Mouse (Mus musculus) embryonic facial prominence, embryonic 12.5 days (tissue): ENCODE measurements at regions not wholly inside any gene's neighbourhood (a gene's known extent, or its start where the extent isn't known, plus 50 kb on each side); places are given as distances from the start of the nearest gene placed in this dataset.

ENCODE experiments used
- ATAC-seq: fragments of 200-750 bp; cut with Nextera tagmentation; 2 replicates; pipeline ENCODE4 v1.8.0; 2017; ENCODE audit not compliant: insufficient number of reproducible peaks, insufficient read depth, low FRiP score, low TSS enrichment
- H3K27ac ChIP-seq: fragments of 300-500 bp; sonication (generic); 2 replicates; pipeline ENCODE4 v1.5.1; 2016; ENCODE audit warnings: mild to moderate bottlenecking
- H3K27me3 ChIP-seq: fragments of 300-500 bp; sonication (generic); 2 replicates; pipeline ENCODE4 v1.6.1; 2016; ENCODE audit warnings: mild to moderate bottlenecking, moderate library complexity
- H3K36me3 ChIP-seq: fragments of 300-500 bp; sonication (generic); 2 replicates; pipeline ENCODE4 v1.6.1; 2016; ENCODE audit warnings: mild to moderate bottlenecking
- H3K4me1 ChIP-seq: fragments of 300-500 bp; sonication (generic); 2 replicates; pipeline ENCODE4 v1.6.1; 2016
- H3K4me2 ChIP-seq: fragments of 300-500 bp; sonication (generic); replicated peaks from 2 replicates; pipeline ENCODE4 v1.6.1; 2016; ENCODE audit warnings: mild to moderate bottlenecking, moderate library complexity
- H3K4me3 ChIP-seq: fragments of 300-500 bp; sonication (generic); 2 replicates; pipeline ENCODE4 v1.5.1; 2016; ENCODE audit warnings: mild to moderate bottlenecking
- H3K9ac ChIP-seq: fragments of 300-500 bp; sonication (generic); 2 replicates; pipeline ENCODE4 v1.6.1; 2016; ENCODE audit warnings: mild to moderate bottlenecking, moderate library complexity
- H3K9me3 ChIP-seq: fragments of 300-500 bp; sonication (generic); 2 replicates; pipeline ENCODE4 v1.6.1; 2016; ENCODE audit warnings: mild to moderate bottlenecking, moderate library complexity
- WGBS: fragments of 180-500 bp; shearing (Covaris S2); methylation state at CpG from one replicate; pipeline ENCODE4 v1.1.7; 2016; 5-methylcytosine and 5-hydroxymethylcytosine counted together

GRCm38 (mm10) chr2:128325097-128325421 is 199.2 kb downstream of the Bcl2l11 start:
- Histone ChIP-seq H3K9me3 (no peaks in the 10 kb centered on the region), H3K9ac (no peak overlapping the region), H3K36me3 (no peaks in the 10 kb centered on the region), H3K4me2 (no peak overlapping the region), H3K4me3 (no peak overlapping the region), H3K4me1 (peaks cover 14% of the 10 kb centered on the region), H3K27ac (peak overlapping the region; percentile 73; the same call in 1 of the 2 replicates), H3K27me3 (no peaks in the 10 kb centered on the region)
- no peak for ATAC-seq
- 72% methylated on average over 4 of the region's 4 CpGs for WGBS

DNA sequence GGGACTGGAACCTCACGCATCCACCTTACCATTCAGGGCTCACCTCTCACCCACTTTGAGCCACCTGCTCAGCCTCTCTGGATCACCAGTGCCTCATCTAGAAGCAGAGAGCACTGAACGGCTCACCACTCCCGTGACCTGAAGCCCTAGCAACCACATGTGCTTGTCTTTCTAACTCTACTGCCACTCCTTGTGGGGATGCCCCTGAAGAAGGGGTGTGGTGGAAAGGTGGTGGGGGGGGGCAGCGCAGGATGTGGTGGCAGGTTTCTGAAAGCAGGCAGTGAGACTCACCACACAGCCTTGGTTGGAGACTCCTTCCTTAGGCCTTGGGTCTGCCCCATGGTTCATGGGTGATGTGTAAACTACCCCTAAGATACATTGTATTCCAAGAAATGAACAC is 199.6 kb downstream of the Bcl2l11 start:
- ATAC-seq = no peak
- Histone ChIP-seq H3K4me2 (no peak overlapping the region), H3K9ac (no peak overlapping the region), H3K9me3 (no peaks in the 10 kb centered on the region), H3K36me3 (no peaks in the 10 kb centered on the region), H3K4me3 (no peak overlapping the region), H3K27me3 (no peaks in the 10 kb centered on the region), H3K27ac (no peak overlapping the region), H3K4me1 (peaks cover 14% of the 10 kb centered on the region)
- WGBS = 83% methylated on average over 4 of the region's 4 CpGs

- Histone ChIP-seq H3K27ac (no peak overlapping the region), H3K27me3 (no peaks in the 10 kb centered on the region), H3K9me3 (no peaks in the 10 kb centered on the region), H3K4me1 (peaks cover 39% of the 10 kb centered on the region), H3K4me2 (no peak overlapping the region), H3K36me3 (no peaks in the 10 kb centered on the region), H3K9ac (no peak overlapping the region), H3K4me3 (no peak overlapping the region)
- 85% methylated on average over 9 of the region's 9 CpGs for WGBS
- no peak for ATAC-seq
Observed at GRCm38 (mm10) chr2:128330833-128331232, 205.0 kb downstream of the Bcl2l11 start.

- H3K4me1 ChIP-seq = peaks cover 42% of the 10 kb centered on the region
- no peak for ATAC-seq
Observed at GRCm38 (mm10) chr2:128331275-128331674, 205.4 kb downstream of the Bcl2l11 start.

DNA sequence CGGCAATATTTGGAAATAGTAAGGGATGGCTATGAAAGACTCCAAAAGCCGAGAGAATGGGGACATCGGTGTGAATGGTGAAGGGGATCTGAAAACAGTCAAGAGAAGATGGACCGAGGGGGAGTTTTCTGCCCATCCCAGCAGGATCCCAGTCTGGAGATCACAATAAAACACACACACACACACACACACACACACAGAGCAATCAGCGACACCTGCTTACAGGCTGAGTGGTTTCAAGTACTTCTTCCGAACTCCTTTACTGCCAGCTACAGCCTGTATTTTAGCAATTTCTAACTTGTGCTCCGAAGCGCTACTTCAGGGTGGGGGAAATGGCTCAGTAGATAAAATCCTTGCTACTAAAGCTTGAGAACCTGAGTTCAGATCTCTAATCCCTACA is 205.8 kb downstream of the Bcl2l11 start:
- Histone ChIP-seq H3K27me3 (no peaks in the 10 kb centered on the region), H3K36me3 (no peaks in the 10 kb centered on the region), H3K9ac (no peak overlapping the region), H3K4me3 (no peak overlapping the region), H3K4me2 (no peak overlapping the region), H3K4me1 (peaks cover 42% of the 10 kb centered on the region), H3K27ac (no peak overlapping the region), H3K9me3 (no peaks in the 10 kb centered on the region)
- WGBS = 69% methylated on average over 8 of the region's 8 CpGs
- ATAC-seq = no peak

More at GRCm38 (mm10) chr2:128331275-128331674, 205.4 kb downstream of the Bcl2l11 start:
- no peak overlapping the region for H3K4me3 ChIP-seq
- WGBS = 64% methylated on average over 10 of the region's 10 CpGs
- H3K27ac ChIP-seq = no peak overlapping the region
- H3K36me3 ChIP-seq = no peaks in the 10 kb centered on the region
- no peak overlapping the region for H3K4me2 ChIP-seq
- H3K9me3 ChIP-seq = no peaks in the 10 kb centered on the region
- no peaks in the 10 kb centered on the region for H3K27me3 ChIP-seq
- no peak overlapping the region for H3K9ac ChIP-seq

- no peak overlapping the region for H3K9ac ChIP-seq
- H3K27ac ChIP-seq = no peak overlapping the region
Observed at GRCm38 (mm10) chr2:128333401-128334142, 207.7 kb downstream of the Bcl2l11 start.

DNA sequence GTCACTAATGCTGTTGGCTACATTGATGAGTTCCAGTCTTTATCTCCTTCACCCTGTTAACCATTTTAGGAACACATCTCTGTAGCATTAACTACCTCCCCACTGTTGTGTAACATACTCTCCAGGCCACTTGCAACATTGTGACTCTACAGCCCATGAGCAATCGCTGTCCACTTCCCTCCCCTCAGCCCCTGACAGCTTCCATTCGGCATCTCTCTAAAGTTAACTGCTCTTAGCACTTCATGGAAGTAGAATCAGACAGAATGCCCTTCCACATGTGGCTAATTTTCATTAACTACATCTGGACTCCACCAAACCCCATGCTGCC is 208.3 kb downstream of the Bcl2l11 start:
- no peak overlapping the region for H3K4me3 ChIP-seq
- 57% methylated on average over 2 of the region's 2 CpGs for WGBS
- H3K27ac ChIP-seq = peak overlapping the region; percentile 55
- H3K9ac ChIP-seq = no peak overlapping the region
- no peak overlapping the region for H3K4me2 ChIP-seq
- peaks cover 56% of the 10 kb centered on the region for H3K4me1 ChIP-seq
- no peaks in the 10 kb centered on the region for H3K36me3 ChIP-seq
- H3K27me3 ChIP-seq = no peaks in the 10 kb centered on the region
- no peak for ATAC-seq
- no peaks in the 10 kb centered on the region for H3K9me3 ChIP-seq

More at GRCm38 (mm10) chr2:128333401-128334142, 207.7 kb downstream of the Bcl2l11 start:
- no peak overlapping the region for H3K4me2 ChIP-seq
- no peak overlapping the region for H3K4me3 ChIP-seq
- H3K36me3 ChIP-seq = no peaks in the 10 kb centered on the region
- H3K27me3 ChIP-seq = no peaks in the 10 kb centered on the region
- H3K9me3 ChIP-seq = no peaks in the 10 kb centered on the region
- H3K4me1 ChIP-seq = peaks cover 51% of the 10 kb centered on the region
- 81% methylated on average over 10 of the region's 10 CpGs for WGBS
- no peak for ATAC-seq

DNA sequence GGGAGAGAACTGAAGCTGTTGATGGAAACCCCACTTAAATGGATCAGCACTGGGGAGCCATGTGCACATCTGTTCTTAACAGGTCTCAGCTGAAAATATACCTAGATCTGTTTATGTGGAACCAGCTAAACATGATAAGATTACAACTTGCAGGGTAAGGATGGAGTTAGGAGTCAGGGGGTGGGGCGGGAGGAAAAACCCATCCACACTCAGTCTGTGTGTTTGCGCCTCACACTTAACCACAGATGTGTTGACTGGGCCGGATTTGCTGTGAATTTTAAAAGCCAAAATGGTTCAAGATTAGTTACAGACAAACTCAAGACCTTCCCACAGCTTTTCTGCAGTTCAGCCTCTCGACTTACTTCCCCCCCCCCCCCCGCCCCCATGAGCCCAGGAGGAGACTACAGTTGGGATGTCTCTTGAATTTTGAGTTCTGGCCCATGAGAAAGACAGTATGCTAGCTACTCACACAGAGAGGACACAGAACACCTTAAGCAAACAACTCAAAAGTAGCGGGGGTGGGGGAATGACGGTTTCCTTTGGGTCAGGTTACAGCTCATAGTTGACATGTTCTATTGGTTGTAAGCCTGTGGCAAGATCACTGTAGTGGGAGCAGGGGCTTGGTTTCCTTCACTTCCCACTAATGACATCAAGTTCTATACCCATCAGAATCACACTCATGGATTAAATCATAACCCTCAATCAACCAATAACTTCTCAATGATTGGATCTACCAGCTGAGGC is 209.1 kb downstream of the Bcl2l11 start:
- WGBS = 25% methylated on average over 7 of the region's 7 CpGs
- Histone ChIP-seq H3K9ac (no peak overlapping the region), H3K4me1 (peaks cover 63% of the 10 kb centered on the region), H3K4me2 (no peak overlapping the region), H3K36me3 (no peaks in the 10 kb centered on the region), H3K27me3 (no peaks in the 10 kb centered on the region), H3K27ac (peak overlapping the region; percentile 55), H3K4me3 (no peak overlapping the region), H3K9me3 (no peaks in the 10 kb centered on the region)
- ATAC-seq = peak; percentile 11; the same call in 1 of the 2 replicates

DNA sequence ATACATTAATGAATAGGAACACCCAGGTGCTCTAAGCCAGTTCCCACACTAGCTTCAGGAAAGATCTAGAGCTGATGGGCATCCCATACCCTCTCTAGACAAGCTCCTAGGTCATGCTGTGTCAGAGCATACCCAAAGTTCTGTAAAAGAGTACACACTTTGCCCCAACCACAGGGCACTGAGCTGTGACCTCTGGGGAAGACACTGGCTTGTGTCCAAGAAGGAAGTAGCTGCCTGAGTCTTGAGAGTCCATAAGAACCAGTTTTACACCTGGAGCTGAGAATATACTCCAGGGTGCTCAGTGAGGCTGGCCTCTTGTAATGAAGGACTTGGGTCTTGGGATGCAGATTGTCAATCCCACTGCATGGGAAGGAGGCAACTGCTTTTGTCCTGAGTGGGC is 211.4 kb downstream of the Bcl2l11 start:
- Histone ChIP-seq H3K27ac (no peak overlapping the region), H3K4me1 (peaks cover 65% of the 10 kb centered on the region), H3K27me3 (no peaks in the 10 kb centered on the region), H3K9ac (no peak overlapping the region), H3K4me3 (no peak overlapping the region), H3K9me3 (no peaks in the 10 kb centered on the region), H3K36me3 (no peaks in the 10 kb centered on the region), H3K4me2 (no peak overlapping the region)
- ATAC-seq = no peak

DNA sequence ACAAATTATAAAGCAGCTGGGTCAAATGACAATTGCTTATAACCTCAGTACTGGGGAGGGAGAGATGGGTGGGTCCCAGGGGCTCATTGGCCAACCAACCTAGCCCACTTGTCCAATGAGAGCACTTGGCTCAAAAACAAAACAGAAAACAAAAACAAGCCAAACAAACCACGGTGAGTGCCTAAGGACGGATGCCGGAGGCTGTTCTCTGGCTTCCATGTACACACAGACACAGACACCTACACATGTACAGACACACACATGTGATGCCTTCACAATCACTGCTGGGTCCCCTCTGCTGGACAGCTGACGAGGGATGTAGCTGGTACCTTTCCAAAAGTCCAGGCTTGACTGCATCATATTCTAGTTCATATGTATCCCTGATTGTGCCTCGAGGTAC is 212.0 kb downstream of the Bcl2l11 start:
- Histone ChIP-seq H3K27me3 (no peaks in the 10 kb centered on the region), H3K9me3 (no peaks in the 10 kb centered on the region), H3K36me3 (no peaks in the 10 kb centered on the region), H3K4me3 (no peak overlapping the region), H3K4me1 (peaks cover 64% of the 10 kb centered on the region), H3K4me2 (no peak overlapping the region), H3K27ac (no peak overlapping the region), H3K9ac (no peak overlapping the region)
- WGBS = 83% methylated on average over 5 of the region's 5 CpGs
- ATAC-seq = no peak

GRCm38 (mm10) chr2:128338474-128338873 is 212.6 kb downstream of the Bcl2l11 start:
- Histone ChIP-seq H3K9me3 (no peaks in the 10 kb centered on the region), H3K27me3 (no peaks in the 10 kb centered on the region), H3K36me3 (no peaks in the 10 kb centered on the region), H3K9ac (no peak overlapping the region), H3K4me3 (no peak overlapping the region), H3K27ac (peak overlapping the region; percentile 92), H3K4me2 (0 out of 2 replicates have a peak overlapping the region, but pooled peaks have one; percentile 6), H3K4me1 (peaks cover 59% of the 10 kb centered on the region)
- no peak for ATAC-seq
- 81% methylated on average over 4 of the region's 4 CpGs for WGBS

- Histone ChIP-seq H3K4me3 (no peak overlapping the region), H3K27me3 (no peaks in the 10 kb centered on the region), H3K4me2 (0 out of 2 replicates have a peak overlapping the region, but pooled peaks have one; percentile 20), H3K36me3 (no peaks in the 10 kb centered on the region), H3K4me1 (peaks cover 52% of the 10 kb centered on the region), H3K9me3 (no peaks in the 10 kb centered on the region), H3K9ac (no peak overlapping the region), H3K27ac (peak overlapping the region; percentile 92)
- 11% methylated on average over 8 of the region's 8 CpGs for WGBS
- ATAC-seq = 0 out of 2 replicates have a peak, but pooled peaks have one; percentile 10
Observed at GRCm38 (mm10) chr2:128339061-128339642, 213.3 kb downstream of the Bcl2l11 start.
